Mouse (Mus musculus) forebrain, embryonic 14.5 days (tissue): Measurements from ENCODE around the gene Ctdspl. TPM values are rescaled to one million over a fixed set of nuclear protein-coding genes. Genes with fewer than 3 reads are reported as not detected.

Experiments
- ATAC-seq: fragments of 200-750 bp; cut with Nextera tagmentation; 2 replicates; pipeline ENCODE4 v1.8.0; 2017; ENCODE audit warnings: mild to moderate bottlenecking, moderate library complexity
- DNase-seq: peaks from one replicate; pipeline ENCODE4 v3.0.0-alpha.2; 2015; ENCODE audit warnings: low spot score
- H3K27ac ChIP-seq: fragments of 300-500 bp; sonication (generic); 2 replicates; pipeline ENCODE4 v1.5.1; 2014; ENCODE audit warnings: low read depth, mild to moderate bottlenecking, control low read depth, low read length, moderate library complexity
- H3K27me3 ChIP-seq: fragments of 300-500 bp; sonication (generic); replicated peaks from 2 replicates; pipeline ENCODE4 v1.6.1; 2014; ENCODE audit warnings: low read length, control low read depth, mixed read lengths; ENCODE audit not compliant: control insufficient read depth, insufficient read depth
- H3K36me3 ChIP-seq: fragments of 300-500 bp; sonication (generic); 2 replicates; pipeline ENCODE4 v1.6.1; 2014; ENCODE audit warnings: low read length, control low read depth; ENCODE audit not compliant: control insufficient read depth, insufficient read depth
- H3K4me1 ChIP-seq: fragments of 300-500 bp; sonication (generic); 2 replicates; pipeline ENCODE4 v1.6.1; 2014; ENCODE audit warnings: antibody characterized with exemption, low read length, control low read depth; ENCODE audit not compliant: control insufficient read depth, insufficient read depth
- H3K4me2 ChIP-seq: fragments of 300-500 bp; sonication (generic); 2 replicates; pipeline ENCODE4 v1.6.1; 2014; ENCODE audit warnings: mild to moderate bottlenecking, control low read depth, low read length
- H3K4me3 ChIP-seq: fragments of 300-500 bp; sonication (generic); 2 replicates; pipeline ENCODE4 v1.5.1; 2014; ENCODE audit warnings: low read depth, low read length, control low read depth
- H3K9ac ChIP-seq: fragments of 300-500 bp; sonication (generic); 2 replicates; pipeline ENCODE4 v1.6.1; 2014; ENCODE audit warnings: mild to moderate bottlenecking, low read length, control low read depth, moderate library complexity
- H3K9me3 ChIP-seq: fragments of 300-500 bp; sonication (generic); replicated peaks from 2 replicates; pipeline ENCODE4 v1.6.1; 2016; ENCODE audit warnings: low read length, control low read depth, mixed read lengths; ENCODE audit not compliant: control insufficient read depth
- WGBS: fragments of 180-500 bp; shearing (Covaris S2); extraction: QIAGEN DNeasy Blood & Tissue Kit; methylation state at CpG from one replicate; pipeline ENCODE4 v1.1.7; 2014; 5-methylcytosine and 5-hydroxymethylcytosine counted together
- polyA plus RNA-seq: library from polyadenylated mRNA; unstranded; fragments of >200 nt; fragmentation: Nextera tagmentation; extraction: Ambion mirVana; gene quantifications from 2 replicates; pipeline ENCODE4 v1.2.1, GENCODE M21; 2014

The Ctdspl gene
- polyA plus RNA-seq, 1 experiment from 2014 or later: 5.7 TPM

DNA sequence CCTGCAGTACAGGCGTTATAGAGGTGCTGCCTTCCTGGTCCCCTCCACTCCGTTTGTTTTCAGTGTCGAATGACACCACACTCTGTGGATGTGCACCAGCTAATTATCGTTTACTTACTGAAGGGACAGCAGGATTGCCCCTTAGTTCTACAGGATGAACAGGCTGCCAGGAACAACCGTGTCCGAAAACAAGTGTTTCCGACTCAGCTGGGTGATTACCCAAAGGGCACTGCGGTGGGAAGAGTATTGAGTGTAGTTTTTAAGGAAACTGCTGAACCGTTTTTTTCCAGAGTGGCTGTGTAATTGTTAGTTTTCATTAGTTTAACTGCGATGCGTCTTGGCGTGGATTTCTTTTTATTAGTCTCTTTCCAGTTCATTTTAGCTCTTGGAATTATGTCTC is 9.8 kb downstream of the Ctdspl start:
- Histone ChIP-seq H3K9me3 (no peaks in the 10 kb centered on the region), H3K27me3 (no peaks in the 10 kb centered on the region), H3K27ac (no peak overlapping the region), H3K4me1 (no peaks in the 10 kb centered on the region), H3K9ac (0 out of 2 replicates have a peak overlapping the region, but pooled peaks have one; percentile 8), H3K4me3 (no peak overlapping the region), H3K36me3 (no peaks in the 10 kb centered on the region), H3K4me2 (no peak overlapping the region)
- DNase-seq: no peak
- no peak for ATAC-seq
- 65% methylated on average over 12 of the region's 12 CpGs for WGBS

DNA sequence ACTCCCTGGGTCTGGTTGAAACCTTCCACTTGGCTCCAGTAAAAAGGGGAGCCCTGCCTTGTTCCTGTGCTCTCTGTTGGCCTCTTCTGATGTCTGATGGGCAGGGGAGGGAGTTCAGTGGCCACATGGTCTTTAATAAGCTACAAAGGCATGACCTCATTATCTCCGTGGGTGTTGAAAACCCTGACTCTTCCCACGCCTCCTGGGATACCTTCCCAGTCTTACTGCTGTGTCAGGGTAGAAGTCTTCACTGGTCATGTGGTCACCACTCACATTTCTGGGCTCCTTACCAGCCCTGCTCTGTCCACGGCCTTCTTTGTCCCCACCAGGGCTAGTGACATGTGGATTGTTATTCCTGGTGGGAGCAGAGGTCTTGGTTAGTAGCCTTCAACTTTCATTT is 11.3 kb downstream of the Ctdspl start:
- ATAC-seq (no peak), DNase-seq (no peak)
- no peak overlapping the region for H3K9ac ChIP-seq
- no peaks in the 10 kb centered on the region for H3K9me3 ChIP-seq
- H3K27me3 ChIP-seq: no peaks in the 10 kb centered on the region
- H3K36me3 ChIP-seq: no peaks in the 10 kb centered on the region
- H3K4me2 ChIP-seq: no peak overlapping the region
- H3K27ac ChIP-seq: no peak overlapping the region
- H3K4me3 ChIP-seq: no peak overlapping the region
- no peaks in the 10 kb centered on the region for H3K4me1 ChIP-seq
- WGBS: 48% methylated on average over 3 of the region's 3 CpGs

DNA sequence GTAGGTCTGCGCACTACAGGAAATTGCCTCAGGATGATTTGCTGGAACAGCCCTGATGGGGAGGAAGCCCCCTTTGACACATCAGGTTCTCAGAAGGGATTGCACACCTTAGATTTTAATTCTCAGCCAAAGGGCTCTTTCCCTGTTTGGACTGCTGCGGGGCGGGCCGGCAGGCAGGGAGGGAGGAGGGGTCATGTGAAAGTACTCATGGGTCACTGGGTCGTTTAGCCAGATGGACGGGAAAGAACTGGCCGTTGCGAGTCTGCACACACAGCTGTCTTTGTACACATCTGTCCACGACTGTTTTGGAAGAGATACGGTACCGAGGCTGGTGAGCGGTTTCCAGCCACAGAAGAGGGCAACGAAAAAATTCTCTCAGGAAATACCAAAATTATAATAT is 13.2 kb downstream of the Ctdspl start:
- WGBS: 43% methylated on average over 13 of the region's 13 CpGs
- Histone ChIP-seq H3K27ac (no peak overlapping the region), H3K27me3 (no peaks in the 10 kb centered on the region), H3K4me3 (no peak overlapping the region), H3K36me3 (no peaks in the 10 kb centered on the region), H3K9ac (no peak overlapping the region), H3K4me1 (no peaks in the 10 kb centered on the region), H3K4me2 (no peak overlapping the region), H3K9me3 (no peaks in the 10 kb centered on the region)
- ATAC-seq: no peak
- no peak for DNase-seq

DNA sequence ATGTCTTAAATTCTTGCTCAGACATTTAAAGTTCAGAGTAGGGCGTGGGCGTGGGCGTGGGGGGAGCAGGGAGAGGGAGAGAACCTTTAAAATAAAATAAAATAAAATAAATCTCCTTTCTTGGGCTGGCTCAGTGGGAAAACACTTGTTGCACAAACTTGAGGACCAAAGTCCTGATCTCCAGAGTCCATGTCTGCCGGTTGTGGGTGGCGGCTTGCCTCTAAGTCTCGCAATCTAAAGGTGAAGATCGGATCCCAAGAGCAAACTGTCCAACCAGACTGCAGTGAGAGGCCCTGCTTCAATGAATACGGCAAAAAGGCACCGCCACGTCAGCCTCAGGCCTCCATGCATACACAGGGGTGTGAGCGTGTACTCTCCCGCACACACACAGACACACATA is 13.6 kb downstream of the Ctdspl start:
- Histone ChIP-seq H3K36me3 (no peaks in the 10 kb centered on the region), H3K27me3 (no peaks in the 10 kb centered on the region), H3K4me3 (no peak overlapping the region), H3K4me1 (no peaks in the 10 kb centered on the region), H3K27ac (no peak overlapping the region), H3K9me3 (no peaks in the 10 kb centered on the region), H3K4me2 (no peak overlapping the region), H3K9ac (no peak overlapping the region)
- no peak for ATAC-seq
- no peak for DNase-seq
- WGBS: 80% methylated on average over 12 of the region's 12 CpGs

DNA sequence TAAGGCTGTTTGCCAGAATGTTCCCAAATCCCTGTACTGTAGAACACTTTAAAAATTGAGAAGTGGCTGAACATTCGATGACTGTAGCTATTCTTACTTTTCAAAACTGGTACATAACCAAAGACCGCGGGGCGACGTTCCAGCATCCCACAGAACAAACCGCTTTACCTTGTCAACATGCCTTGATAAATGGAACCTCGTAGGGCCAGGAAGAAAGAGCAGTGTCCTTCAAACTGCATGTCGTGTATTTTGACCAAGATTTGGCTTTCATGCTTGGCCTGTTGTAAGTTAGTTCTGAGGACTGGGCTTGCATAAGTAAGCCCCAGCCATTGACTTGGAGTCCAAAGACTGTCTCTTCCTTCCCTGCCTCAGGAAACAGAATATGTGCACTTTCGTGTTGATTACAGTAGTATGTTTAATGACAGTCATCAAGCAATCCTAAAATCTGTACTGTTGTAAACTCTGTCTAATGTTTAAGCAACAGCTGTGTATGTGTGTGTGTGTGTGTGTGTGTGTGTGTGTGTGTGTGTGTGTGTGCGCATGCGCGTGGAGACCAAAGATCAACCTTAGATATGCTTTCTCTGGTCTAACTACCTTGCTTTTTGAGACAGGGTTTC is 14.4 kb downstream of the Ctdspl start:
- H3K4me2 ChIP-seq: no peak overlapping the region
- H3K4me3 ChIP-seq: no peak overlapping the region
- no peaks in the 10 kb centered on the region for H3K36me3 ChIP-seq
- H3K4me1 ChIP-seq: no peaks in the 10 kb centered on the region
- DNase-seq: no peak
- WGBS: 74% methylated on average over 12 of the region's 12 CpGs
- H3K27me3 ChIP-seq: no peaks in the 10 kb centered on the region
- H3K9ac ChIP-seq: no peak overlapping the region
- H3K9me3 ChIP-seq: no peaks in the 10 kb centered on the region
- H3K27ac ChIP-seq: no peak overlapping the region
- ATAC-seq: no peak

DNA sequence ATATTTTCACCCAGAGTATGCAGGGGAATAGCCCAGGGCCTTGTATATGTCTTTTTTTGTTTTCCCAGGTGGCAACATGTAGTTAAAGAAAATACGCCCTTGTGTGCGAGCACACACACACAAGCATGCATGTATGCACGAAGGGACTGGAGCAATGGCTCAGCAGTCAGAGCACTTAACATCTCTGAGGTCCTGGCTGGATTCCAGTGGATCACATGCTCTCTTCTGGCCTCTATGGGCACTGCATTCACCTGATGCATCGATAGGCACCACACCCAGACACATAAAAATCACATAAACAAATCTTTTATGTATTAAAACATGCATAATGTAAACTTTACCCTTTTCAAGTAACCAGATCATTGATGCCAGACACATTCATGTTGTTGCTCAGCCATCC is 15.8 kb downstream of the Ctdspl start:
- Histone ChIP-seq H3K9me3 (no peaks in the 10 kb centered on the region), H3K4me3 (no peak overlapping the region), H3K36me3 (no peaks in the 10 kb centered on the region), H3K4me2 (no peak overlapping the region), H3K27ac (no peak overlapping the region), H3K4me1 (no peaks in the 10 kb centered on the region), H3K9ac (no peak overlapping the region), H3K27me3 (no peaks in the 10 kb centered on the region)
- WGBS: 88% methylated on average over 4 of the region's 4 CpGs
- ATAC-seq: no peak
- no peak for DNase-seq

DNA sequence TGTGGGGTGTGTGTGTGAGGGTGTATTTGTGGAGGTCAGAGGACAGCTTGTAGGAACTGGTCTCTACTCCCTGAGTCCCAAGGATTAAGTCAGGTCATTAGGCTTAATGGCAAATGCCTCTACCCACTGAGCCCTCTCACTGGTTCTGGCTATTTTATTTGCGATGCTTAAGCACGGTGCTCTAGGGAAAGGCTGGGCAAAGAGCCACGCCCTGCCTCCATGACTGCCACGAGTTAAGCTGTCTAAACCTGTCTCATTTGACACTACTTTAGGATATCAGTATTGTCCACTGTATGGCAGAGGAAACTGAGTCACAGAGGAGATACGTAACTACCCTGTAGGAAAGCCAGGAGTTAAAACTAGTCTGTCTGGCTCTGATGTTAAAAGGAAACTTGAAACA is 17.7 kb downstream of the Ctdspl start:
- H3K4me2 ChIP-seq: no peak overlapping the region
- no peak for ATAC-seq
- DNase-seq: no peak
- H3K27me3 ChIP-seq: no peaks in the 10 kb centered on the region
- H3K36me3 ChIP-seq: no peaks in the 10 kb centered on the region
- no peak overlapping the region for H3K9ac ChIP-seq
- H3K9me3 ChIP-seq: no peaks in the 10 kb centered on the region
- 60% methylated on average over 5 of the region's 5 CpGs for WGBS
- H3K4me3 ChIP-seq: no peak overlapping the region
- no peak overlapping the region for H3K27ac ChIP-seq
- no peaks in the 10 kb centered on the region for H3K4me1 ChIP-seq

DNA sequence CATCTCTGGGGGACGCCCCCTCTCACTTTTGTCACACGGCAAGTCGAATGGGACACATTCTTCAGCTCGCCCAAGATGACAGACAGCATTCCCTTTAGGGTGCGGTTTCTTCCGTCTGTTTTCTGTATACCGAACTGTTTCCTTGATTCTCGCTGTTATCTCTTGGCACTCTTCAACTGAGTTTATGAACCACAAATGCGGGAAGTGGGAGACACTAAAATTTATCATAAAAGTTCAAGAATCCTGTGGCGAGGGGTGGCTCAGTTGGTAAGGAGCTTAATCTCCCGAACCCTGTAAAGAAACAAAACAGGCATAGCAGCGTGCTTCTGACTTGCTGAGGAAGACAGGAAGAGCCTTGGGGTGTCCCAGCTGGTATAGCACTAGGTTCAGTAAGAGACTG is 18.1 kb downstream of the Ctdspl start:
- Histone ChIP-seq H3K4me1 (no peaks in the 10 kb centered on the region), H3K4me2 (no peak overlapping the region), H3K27ac (no peak overlapping the region), H3K4me3 (no peak overlapping the region), H3K9ac (no peak overlapping the region), H3K9me3 (no peaks in the 10 kb centered on the region), H3K27me3 (no peaks in the 10 kb centered on the region), H3K36me3 (no peaks in the 10 kb centered on the region)
- ATAC-seq: no peak
- DNase-seq: no peak
- 78% methylated on average over 12 of the region's 12 CpGs for WGBS

DNA sequence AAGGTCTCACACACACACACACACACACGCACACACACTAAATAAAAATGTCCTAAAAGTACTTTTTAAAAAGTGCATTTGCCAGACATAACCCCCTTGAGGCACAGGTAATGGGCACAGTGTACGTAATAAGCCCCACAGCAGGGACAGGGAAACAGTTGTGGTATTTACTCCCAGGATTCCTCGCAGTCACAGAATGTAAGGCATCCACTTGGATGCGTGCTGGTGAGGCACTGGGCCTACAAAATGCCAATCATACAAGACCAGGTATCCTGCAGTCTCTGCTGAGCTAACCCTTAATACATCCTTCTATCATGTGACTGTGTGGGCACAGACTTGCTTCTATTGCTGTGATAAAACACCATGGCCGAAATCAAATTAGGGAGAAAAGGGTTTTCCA is 22.2 kb downstream of the Ctdspl start:
- 92% methylated on average over 5 of the region's 5 CpGs for WGBS
- Histone ChIP-seq H3K9me3 (no peaks in the 10 kb centered on the region), H3K4me3 (no peak overlapping the region), H3K4me1 (no peaks in the 10 kb centered on the region), H3K27ac (no peak overlapping the region), H3K27me3 (no peaks in the 10 kb centered on the region), H3K4me2 (no peak overlapping the region), H3K9ac (no peak overlapping the region), H3K36me3 (no peaks in the 10 kb centered on the region)
- no peak for DNase-seq
- no peak for ATAC-seq
